Mouse (Mus musculus) kidney, postnatal 4 days (tissue): ENCODE results near the gene Pygo2.
"Not testable (repeated sequence)": the region's sequence is repeated elsewhere in the genome, so short reads cannot be mapped to it uniquely, and the experiment has no call there.

ENCODE experiments used
- DNase-seq, 2 experiments: peaks; one replicate each; pipeline ENCODE4 v3.0.0; 2021; ENCODE audit warnings: mixed read lengths in 2 of 2

Pygo2 gene

DNA sequence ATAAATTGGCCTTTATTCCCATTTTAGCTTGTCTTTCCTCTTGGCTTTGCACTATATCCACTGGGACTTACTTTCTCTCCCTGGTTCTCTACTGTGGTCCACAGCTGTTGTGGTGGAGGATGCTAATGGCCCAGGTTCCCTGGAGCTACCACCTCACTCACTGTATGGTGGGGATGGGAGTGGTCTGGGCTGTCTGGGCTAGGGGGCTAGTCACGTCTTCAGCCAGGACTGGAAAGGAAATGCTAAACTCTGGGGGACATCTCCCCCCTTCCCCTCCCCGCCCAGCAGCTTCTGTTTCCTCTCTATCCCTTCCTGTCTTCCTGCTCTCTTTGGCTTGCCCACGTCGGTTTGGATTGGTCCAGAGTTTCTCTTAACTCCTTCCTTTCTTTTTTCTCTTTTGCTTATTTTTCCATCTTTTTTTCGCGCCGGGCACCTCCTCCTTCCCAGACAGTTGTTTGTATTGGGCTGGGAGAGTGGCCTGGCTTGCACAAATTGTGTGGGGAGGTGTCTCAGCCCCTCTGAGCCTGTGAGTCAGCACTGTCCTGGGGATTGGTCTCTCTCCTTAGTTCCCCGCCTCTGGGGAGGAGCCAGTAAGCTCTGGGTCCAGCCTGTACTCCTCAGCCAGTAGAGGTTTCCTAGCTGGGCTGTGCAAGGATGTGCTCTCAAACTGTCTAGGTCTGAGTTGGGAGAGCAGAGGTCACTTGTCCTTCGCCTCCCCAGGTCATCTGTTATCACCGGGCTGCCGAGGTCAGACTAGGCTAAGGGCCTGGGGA is 8.8 kb upstream of the Pygo2 start:
- DNase-seq = peak; percentile 82 to 89

- peak; percentile 53 to 66 for DNase-seq
These were observed 8.1 kb upstream of the Pygo2 start for GRCm38 (mm10) chr3:89421810-89422473.

- DNase-seq = no peak
These were observed 7.3 kb upstream of the Pygo2 start for GRCm38 (mm10) chr3:89422556-89423205.

DNA sequence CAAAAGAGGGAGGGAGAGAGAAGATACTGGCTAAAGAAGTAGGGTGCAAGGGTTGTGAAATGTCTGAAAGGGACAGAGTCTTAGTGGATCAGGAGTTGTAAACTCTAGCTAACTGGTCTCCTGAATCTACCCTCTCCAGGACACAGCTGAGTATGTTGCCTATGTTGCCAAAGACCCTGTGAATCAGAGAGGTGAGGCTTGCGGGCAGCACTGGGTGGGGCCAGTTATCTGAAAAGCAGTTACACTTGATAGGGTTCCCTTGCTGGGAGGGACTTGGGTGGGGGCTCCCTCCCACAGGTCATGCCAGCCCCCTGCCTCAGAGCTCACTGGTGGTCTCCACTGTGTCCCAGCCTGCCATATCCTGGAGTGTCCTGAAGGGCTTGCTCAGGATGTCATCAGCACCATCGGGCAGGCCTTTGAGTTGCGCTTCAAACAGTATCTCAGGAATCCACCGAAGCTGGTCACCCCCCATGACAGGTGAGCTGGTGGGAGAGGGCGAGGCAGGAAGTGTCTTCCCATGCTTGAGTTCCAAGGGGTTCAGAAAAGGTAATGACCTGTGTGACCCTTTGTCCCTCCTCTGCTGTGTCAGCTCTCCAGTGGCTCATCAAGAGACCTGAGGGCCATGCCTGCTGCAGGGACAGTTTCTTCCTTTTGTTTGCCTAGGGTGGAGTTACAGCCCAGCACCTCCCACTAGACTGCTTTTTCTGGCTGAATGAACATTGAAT is 5.4 kb upstream of the Pygo2 start:
- no peak for DNase-seq

DNA sequence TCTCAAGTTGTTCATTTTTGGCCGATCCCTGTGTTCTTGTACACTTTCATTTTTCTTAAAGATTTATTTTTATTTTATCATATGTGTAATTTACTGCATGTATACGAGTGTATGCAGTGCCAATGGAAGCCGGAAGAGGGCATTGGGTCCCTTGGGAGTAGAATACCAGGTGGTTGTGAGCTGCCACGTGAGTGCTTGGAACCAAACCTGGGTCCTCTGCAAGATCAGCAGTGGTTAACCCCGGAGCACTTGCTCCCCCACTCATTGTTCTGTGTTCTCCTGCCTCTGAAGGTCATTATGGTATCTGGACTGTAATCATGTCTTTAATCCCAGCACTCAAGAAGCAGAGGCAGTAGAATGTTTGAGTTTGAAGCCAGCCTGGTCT is 4.9 kb upstream of the Pygo2 start:
- DNase-seq = no peak

DNA sequence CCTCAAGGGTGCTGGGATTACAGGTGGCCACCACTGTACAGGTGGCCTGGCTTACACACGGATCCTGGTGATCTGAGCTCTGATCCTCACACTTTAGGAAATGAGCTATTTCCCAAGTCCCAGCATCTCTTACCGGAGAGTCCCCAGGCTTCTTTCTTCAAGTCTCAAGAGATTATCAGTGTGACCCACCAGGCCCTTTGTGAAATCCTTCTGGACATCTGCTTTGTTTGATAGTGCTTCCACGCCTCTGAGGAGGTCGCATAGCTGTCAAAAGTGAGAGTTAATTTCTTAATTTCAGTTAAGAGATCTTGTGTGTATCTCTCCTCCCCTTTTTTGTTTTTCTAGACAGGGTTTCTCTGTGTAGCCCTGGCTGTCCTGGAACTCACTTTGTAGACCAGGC is 4.1 kb upstream of the Pygo2 start:
- DNase-seq = no peak

GRCm38 (mm10) chr3:89429021-89429420 is 993 bp upstream of the Pygo2 start:
- not testable (repeated sequence) for DNase-seq

DNA sequence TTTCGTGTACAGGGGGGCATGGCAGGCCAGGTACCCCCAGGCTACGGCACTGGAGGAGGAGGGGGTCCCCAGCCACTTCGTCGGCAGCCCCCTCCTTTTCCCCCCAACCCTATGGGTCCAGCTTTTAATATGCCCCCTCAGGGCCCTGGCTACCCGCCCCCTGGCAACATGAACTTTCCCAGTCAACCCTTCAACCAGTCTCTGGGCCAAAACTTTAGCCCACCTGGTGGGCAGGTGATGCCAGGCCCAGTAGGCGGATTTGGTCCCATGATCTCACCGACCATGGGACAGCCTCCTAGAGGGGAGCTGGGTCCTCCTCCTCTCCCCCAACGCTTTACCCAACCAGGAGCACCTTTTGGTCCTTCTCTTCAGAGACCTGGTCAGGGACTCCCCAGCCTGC is 2.6 kb downstream of the Pygo2 start:
- DNase-seq = no peak

GRCm38 (mm10) chr3:89434532-89434931 is 4.5 kb downstream of the Pygo2 start:
- no peak for DNase-seq

GRCm38 (mm10) chr3:89435041-89435440 is 5.0 kb downstream of the Pygo2 start:
- no peak for DNase-seq

- DNase-seq = peak; percentile 71 to 81
These were observed 6.4 kb downstream of the Pygo2 start, which contains the start of gene Pbxip1 for GRCm38 (mm10) chr3:89436176-89437113. TSS of gene Pbxip1 (plus strand) at chr3:89436706.

DNA sequence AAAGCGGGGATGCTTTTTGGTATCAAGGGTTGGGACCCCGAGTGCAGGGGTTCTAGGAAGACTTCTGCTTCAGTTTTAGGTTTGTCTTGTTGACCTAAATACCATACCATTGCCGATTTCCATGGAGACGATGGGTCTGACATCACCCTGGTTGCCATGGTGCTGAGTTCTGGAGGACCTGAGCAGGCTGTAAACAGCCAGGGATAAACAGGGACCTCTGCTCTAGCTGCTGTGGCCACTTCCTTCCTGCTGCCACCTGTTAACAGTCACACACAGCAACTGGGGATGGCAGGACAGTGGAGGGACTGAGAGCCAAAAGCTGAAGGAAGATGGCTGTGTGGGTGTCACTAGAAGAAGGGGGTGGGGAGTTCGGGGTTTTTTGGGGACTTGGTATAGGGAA is 7.3 kb downstream of the Pygo2 start:
- DNase-seq = peak in 1 of 2 experiments; percentile 46

GRCm38 (mm10) chr3:89440691-89441090 is 10.7 kb downstream of the Pygo2 start:
- no peak for DNase-seq

DNA sequence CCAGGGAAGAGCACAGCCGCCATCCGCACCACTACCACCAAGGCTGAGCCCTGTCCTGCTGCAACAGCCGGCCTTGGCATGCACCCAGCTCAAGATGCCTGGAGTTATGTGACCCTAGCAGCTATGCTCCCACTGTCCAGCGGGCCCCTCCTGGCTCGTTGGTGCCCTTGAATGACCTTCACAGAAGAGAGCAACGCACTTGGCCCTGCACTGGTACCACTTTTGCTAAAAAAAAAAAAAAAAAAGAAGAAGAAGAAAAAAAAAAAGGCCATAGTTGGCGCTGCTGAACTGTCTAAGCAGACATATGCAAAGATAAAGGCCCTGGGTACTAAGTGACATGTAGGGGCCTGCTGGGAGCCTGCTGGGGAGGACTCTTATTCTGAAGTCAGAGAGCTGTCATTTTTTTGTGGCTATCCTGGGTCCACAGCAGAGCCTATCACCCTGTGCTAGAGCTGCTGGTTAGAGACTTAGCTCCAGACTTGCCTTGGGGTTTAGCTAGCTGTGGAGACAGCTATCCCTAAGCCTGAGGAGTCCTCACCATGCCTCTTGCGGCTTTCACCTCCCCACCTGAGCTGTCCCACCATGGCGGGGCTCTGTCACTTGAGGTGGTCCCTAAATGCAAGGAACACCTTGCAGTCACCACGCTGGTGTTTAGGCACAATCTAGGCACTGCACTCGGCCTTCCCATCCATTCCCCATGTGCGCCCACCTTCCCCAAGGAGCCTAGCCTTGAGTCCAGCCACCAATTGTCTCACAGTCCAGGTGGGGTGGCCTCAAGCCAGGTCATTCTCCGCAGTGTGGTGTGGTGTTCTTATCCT is 18.9 kb downstream of the Pygo2 start:
- DNase-seq = peak; percentile 72 to 77

- DNase-seq = peak; percentile 82 to 88
These were observed 19.5 kb downstream of the Pygo2 start for GRCm38 (mm10) chr3:89449541-89449940.

GRCm38 (mm10) chr3:89451916-89452315 is 21.9 kb downstream of the Pygo2 start:
- DNase-seq = no peak

- DNase-seq = no peak
These were observed 24.6 kb downstream of the Pygo2 start, which contains the start of gene Pmvk for GRCm38 (mm10) chr3:89454401-89455177. TSS of gene Pmvk (plus strand) at chr3:89454541.

GRCm38 (mm10) chr3:89455786-89456285 is 25.8 kb downstream of the Pygo2 start:
- DNase-seq = no peak

DNA sequence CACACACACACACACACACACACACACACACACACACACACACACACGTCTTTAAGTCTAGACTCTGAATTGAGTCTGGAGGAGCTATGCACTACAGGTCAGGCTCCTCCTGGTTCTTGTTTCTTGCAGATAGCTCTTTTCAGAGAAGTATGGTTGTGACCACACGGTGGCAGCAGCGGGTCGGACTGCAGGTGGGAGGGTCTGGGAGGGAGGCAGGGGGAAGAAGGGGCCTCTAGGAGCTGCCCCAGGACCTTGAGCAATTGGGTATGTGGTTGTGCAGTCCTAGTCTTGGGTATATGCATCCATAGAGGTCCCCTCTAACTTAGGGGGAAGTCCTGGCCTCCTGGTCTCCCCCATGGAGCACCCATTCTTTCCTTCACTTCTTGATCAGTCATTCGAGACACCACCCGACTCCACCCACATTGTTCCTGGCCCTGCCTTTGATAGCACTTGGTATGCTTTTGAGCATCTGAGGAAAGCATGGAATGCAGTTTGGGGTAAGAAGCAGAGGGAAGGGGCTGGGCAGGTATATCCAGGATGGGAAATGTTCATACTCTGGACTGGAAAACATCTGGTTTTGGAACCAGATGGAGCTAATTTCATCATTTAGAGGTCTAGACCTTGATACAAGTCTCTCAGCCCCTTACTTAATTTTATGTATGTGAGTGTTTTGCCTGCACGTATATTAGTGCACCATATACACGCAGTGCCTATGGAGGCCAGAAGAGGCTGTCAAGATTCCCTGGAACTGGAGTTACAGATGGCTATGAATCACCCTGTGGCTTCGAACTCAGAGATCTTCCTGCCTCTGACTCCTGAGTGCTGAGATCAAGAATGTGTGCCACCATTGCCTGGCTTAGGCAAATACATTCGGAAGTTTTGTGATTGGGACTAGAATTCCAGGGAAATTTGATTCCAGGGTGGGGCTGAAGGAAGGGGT is 27.0 kb downstream of the Pygo2 start:
- DNase-seq = peak; percentile 83 to 86
